Mouse (Mus musculus) forebrain, embryonic 10.5 days (tissue): ENCODE results near the gene Crispld2. TPM values are rescaled to one million over a fixed set of nuclear protein-coding genes. Genes with fewer than 3 reads are reported as not detected.

ENCODE experiments used
- DNase-seq: peaks from one replicate; pipeline ENCODE4 v3.0.0-alpha.2; 2017; ENCODE audit warnings: low spot score; ENCODE audit errors: extremely low spot score
- H3K27ac ChIP-seq: fragments of 300-500 bp; sonication (generic); 2 replicates; pipeline ENCODE4 v1.5.1; 2016; ENCODE audit warnings: mild to moderate bottlenecking
- H3K27me3 ChIP-seq: fragments of 300-500 bp; sonication (generic); 2 replicates; pipeline ENCODE4 v1.6.1; 2016; ENCODE audit warnings: mild to moderate bottlenecking; ENCODE audit not compliant: poor library complexity, severe bottlenecking
- H3K36me3 ChIP-seq: fragments of 300-500 bp; sonication (generic); replicated peaks from 2 replicates; pipeline ENCODE4 v1.6.1; 2016; ENCODE audit warnings: mild to moderate bottlenecking, moderate library complexity
- H3K4me1 ChIP-seq: fragments of 300-500 bp; sonication (generic); 2 replicates; pipeline ENCODE4 v1.6.1; 2016
- H3K4me3 ChIP-seq: fragments of 300-500 bp; sonication (generic); 2 replicates; pipeline ENCODE4 v1.5.1; 2016; ENCODE audit warnings: mild to moderate bottlenecking, moderate library complexity
- H3K9me3 ChIP-seq: fragments of 300-500 bp; sonication (generic); 2 replicates; pipeline ENCODE4 v1.6.1; 2016; ENCODE audit warnings: mild to moderate bottlenecking, moderate library complexity
- WGBS: fragments of 180-500 bp; shearing (Covaris S2); methylation state at CpG from one replicate; pipeline ENCODE4 v1.1.7; 2016; 5-methylcytosine and 5-hydroxymethylcytosine counted together
- polyA plus RNA-seq: library from polyadenylated mRNA; unstranded; fragments of >200 nt; fragmentation: Nextera tagmentation; extraction: Ambion mirVana; gene quantifications from 2 replicates; pipeline ENCODE4 v1.2.1, GENCODE M21; 2016

Crispld2 gene
- polyA plus RNA-seq, 1 experiment from 2014 or later, result 2.5 TPM

GRCm38 (mm10) chr8:119970169-119970568 is 22.1 kb upstream of the Crispld2 start:
- no peak overlapping the region for H3K4me3 ChIP-seq
- no peaks in the 10 kb centered on the region for H3K27me3 ChIP-seq
- H3K4me1 ChIP-seq, result no peaks in the 10 kb centered on the region
- H3K9me3 ChIP-seq, result peaks cover 11% of the 10 kb centered on the region
- no peak overlapping the region for H3K27ac ChIP-seq
- H3K36me3 ChIP-seq, result no peaks in the 10 kb centered on the region
- 84% methylated on average over 9 of the region's 9 CpGs for WGBS
- no peak for DNase-seq

- peaks cover 7% of the 10 kb centered on the region for H3K9me3 ChIP-seq
- H3K4me3 ChIP-seq, result no peak overlapping the region
- H3K27ac ChIP-seq, result no peak overlapping the region
- DNase-seq, result no peak
- no peaks in the 10 kb centered on the region for H3K27me3 ChIP-seq
- WGBS, result 83% methylated on average over 12 of the region's 12 CpGs
- no peaks in the 10 kb centered on the region for H3K4me1 ChIP-seq
- H3K36me3 ChIP-seq, result no peaks in the 10 kb centered on the region
Measured at GRCm38 (mm10) chr8:119972558-119972957, 19.7 kb upstream of the Crispld2 start.

GRCm38 (mm10) chr8:119978770-119979381 is 13.4 kb upstream of the Crispld2 start:
- no peaks in the 10 kb centered on the region for H3K9me3 ChIP-seq
- no peaks in the 10 kb centered on the region for H3K36me3 ChIP-seq
- no peaks in the 10 kb centered on the region for H3K27me3 ChIP-seq
- no peak for DNase-seq
- H3K4me3 ChIP-seq, result no peak overlapping the region
- WGBS, result 77% methylated on average over 11 of the region's 11 CpGs
- 0 out of 2 replicates have a peak, but pooled peaks cover 5% of the 10 kb centered on the region for H3K4me1 ChIP-seq
- H3K27ac ChIP-seq, result no peak overlapping the region

DNA sequence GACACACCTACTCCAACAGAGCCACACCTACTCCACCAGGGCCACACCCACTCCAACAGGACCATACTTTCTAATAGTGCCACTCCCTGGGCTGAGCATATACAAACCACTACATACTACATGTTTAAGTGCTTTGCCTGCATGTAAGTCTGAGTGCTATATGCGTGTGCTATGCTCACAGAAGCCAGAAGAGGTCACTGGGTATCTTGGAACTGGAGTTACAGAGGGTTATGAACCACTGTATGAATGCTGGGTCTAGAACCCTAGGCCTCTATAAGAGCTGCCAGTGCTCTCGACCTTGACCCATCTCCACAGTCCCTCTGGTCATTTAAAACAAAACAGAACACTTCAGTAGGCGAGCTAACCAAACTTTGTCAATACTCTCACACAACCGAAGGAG is 11.0 kb upstream of the Crispld2 start:
- WGBS, result 84% methylated on average over 4 of the region's 4 CpGs
- Histone ChIP-seq H3K27me3 (no peaks in the 10 kb centered on the region), H3K9me3 (no peaks in the 10 kb centered on the region), H3K27ac (no peak overlapping the region), H3K36me3 (no peaks in the 10 kb centered on the region), H3K4me3 (no peak overlapping the region), H3K4me1 (0 out of 2 replicates have a peak, but pooled peaks cover 5% of the 10 kb centered on the region)
- no peak for DNase-seq

DNA sequence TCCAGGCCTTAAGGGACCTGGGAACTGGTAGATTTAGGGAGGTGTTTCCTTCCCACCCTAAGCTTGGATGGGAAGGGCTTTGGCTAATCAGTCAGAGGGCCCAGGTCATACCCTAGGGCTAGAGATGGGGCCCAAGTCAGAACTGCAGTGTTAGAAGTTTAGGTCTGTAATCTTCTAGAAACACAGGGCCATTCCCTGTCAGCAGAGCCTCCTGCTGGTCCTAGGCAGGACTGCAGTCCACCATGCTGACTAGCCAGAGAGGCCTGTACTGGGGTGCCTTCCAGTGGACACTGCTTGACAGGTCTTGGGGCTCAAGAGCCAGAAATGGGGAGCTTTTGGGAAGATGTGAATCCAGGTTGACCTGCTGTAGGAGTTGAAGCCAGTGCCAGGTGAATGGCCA is 8.2 kb upstream of the Crispld2 start:
- Histone ChIP-seq H3K27ac (no peak overlapping the region), H3K27me3 (no peaks in the 10 kb centered on the region), H3K4me3 (no peak overlapping the region), H3K36me3 (no peaks in the 10 kb centered on the region), H3K4me1 (peaks cover 7% of the 10 kb centered on the region; the same call in 1 of the 2 replicates), H3K9me3 (no peaks in the 10 kb centered on the region)
- DNase-seq, result no peak

DNA sequence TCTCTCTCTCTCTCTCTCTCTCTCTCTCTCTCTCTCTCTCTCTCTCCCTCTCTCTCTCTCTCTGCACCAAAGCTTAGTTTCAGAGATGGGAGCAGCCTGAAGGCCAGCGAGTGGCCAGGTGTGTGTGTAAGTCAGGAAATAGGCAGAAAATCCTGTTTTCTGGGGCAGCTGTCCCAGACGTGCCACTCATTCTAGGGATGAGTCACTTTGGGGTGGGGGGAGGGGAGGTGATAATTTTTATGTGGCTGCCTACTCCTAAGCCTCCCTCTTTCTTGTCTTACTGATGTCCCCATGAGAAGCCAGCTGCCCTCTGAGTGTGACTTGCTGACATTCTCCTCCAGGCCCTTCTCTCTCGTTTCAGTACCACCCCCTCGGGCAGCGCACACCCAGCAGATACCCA is 6.1 kb upstream of the Crispld2 start:
- peaks cover 9% of the 10 kb centered on the region for H3K27me3 ChIP-seq
- H3K4me3 ChIP-seq, result no peak overlapping the region
- H3K27ac ChIP-seq, result no peak overlapping the region
- DNase-seq, result no peak
- no peaks in the 10 kb centered on the region for H3K9me3 ChIP-seq
- peaks cover 5% of the 10 kb centered on the region; the same call in 1 of the 2 replicates for H3K4me1 ChIP-seq
- 77% methylated on average over 5 of the region's 5 CpGs for WGBS
- no peaks in the 10 kb centered on the region for H3K36me3 ChIP-seq

DNA sequence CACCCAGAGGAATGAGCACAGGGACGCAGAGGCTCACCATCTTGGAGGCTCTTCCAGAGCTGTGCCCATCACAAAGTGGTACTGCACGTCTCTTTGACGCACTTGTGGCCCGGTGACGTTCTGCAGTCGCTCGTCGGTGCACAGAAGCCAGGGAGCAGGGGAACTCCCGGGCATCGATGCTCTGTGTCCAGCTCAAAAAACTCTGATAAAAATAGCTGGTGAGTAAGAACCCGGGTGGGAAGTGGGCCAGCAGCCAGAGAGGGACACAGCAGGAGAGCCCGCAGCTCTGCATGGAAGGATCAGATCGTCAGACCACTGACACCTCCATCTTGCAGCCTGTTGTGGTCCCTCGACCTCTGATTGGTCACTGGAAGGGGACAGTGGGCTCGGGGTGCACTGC is 4.2 kb upstream of the Crispld2 start:
- Histone ChIP-seq H3K4me1 (peaks cover 19% of the 10 kb centered on the region), H3K9me3 (no peaks in the 10 kb centered on the region), H3K27ac (no peak overlapping the region), H3K36me3 (no peaks in the 10 kb centered on the region), H3K4me3 (no peak overlapping the region), H3K27me3 (peaks cover 28% of the 10 kb centered on the region)
- DNase-seq, result no peak
- 80% methylated on average over 15 of the region's 15 CpGs for WGBS

DNA sequence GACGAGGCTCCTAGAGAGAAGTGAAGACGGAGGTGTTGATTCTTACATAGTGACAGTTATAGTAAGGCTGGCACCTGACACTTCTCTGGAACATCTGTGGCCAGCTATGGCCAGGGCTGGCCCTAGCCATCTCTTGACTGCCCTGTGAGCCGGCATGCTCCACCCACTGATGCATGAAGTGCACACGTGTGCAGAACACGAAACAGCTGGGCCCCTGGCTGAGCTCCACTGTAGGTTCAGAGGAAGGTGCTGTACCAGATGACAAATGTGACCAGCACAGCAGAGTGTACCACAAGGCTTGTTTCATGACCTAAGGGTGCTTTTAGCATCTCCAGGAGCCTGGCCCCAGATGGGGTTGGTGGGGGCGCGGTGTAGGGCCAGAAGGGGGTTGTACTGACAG is 1.9 kb downstream of the Crispld2 start:
- Histone ChIP-seq H3K9me3 (no peaks in the 10 kb centered on the region), H3K4me3 (no peak overlapping the region), H3K4me1 (peaks cover 40% of the 10 kb centered on the region), H3K36me3 (no peaks in the 10 kb centered on the region), H3K27me3 (peaks cover 44% of the 10 kb centered on the region), H3K27ac (no peak overlapping the region)
- no peak for DNase-seq
- WGBS, result 88% methylated on average over 7 of the region's 7 CpGs

GRCm38 (mm10) chr8:119994556-119994955 is 2.3 kb downstream of the Crispld2 start:
- Histone ChIP-seq H3K4me1 (peaks cover 40% of the 10 kb centered on the region), H3K36me3 (no peaks in the 10 kb centered on the region), H3K27me3 (peaks cover 44% of the 10 kb centered on the region), H3K4me3 (no peak overlapping the region), H3K9me3 (no peaks in the 10 kb centered on the region), H3K27ac (no peak overlapping the region)
- no peak for DNase-seq
- 60% methylated on average over 6 of the region's 6 CpGs for WGBS

GRCm38 (mm10) chr8:119997266-119997665 is 5.0 kb downstream of the Crispld2 start:
- Histone ChIP-seq H3K9me3 (no peaks in the 10 kb centered on the region), H3K27me3 (peaks cover 24% of the 10 kb centered on the region), H3K4me1 (peaks cover 36% of the 10 kb centered on the region), H3K36me3 (no peaks in the 10 kb centered on the region), H3K27ac (no peak overlapping the region), H3K4me3 (no peak overlapping the region)
- no peak for DNase-seq
- 90% methylated on average over 4 of the region's 4 CpGs for WGBS

DNA sequence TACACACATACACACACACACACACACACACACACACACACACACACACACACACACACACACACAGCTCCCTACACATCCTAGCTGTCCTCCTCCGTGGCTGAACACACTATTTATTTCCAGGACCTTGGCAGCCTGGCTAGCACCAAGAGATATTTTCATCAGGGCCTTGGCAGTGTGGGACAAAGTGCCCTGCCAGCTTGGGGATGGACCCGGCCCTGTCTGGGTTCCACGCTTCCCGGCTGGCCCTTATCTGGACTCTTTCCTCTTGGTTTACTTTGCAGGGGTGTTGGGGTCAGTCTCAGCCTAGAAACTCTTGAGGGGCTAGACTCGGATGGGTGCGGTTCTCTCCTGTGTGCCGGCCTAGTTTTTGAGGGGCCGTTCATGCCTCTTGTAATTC is 8.2 kb downstream of the Crispld2 start:
- H3K36me3 ChIP-seq, result no peaks in the 10 kb centered on the region
- no peaks in the 10 kb centered on the region for H3K27me3 ChIP-seq
- no peak overlapping the region for H3K4me3 ChIP-seq
- H3K27ac ChIP-seq, result no peak overlapping the region
- 80% methylated on average over 8 of the region's 8 CpGs for WGBS
- H3K9me3 ChIP-seq, result no peaks in the 10 kb centered on the region
- H3K4me1 ChIP-seq, result peaks cover 37% of the 10 kb centered on the region
- no peak for DNase-seq

- no peaks in the 10 kb centered on the region for H3K27me3 ChIP-seq
- no peak for DNase-seq
- H3K36me3 ChIP-seq, result no peaks in the 10 kb centered on the region
- no peak overlapping the region for H3K27ac ChIP-seq
- H3K4me3 ChIP-seq, result no peak overlapping the region
- WGBS, result 80% methylated on average over 7 of the region's 7 CpGs
- H3K4me1 ChIP-seq, result peaks cover 38% of the 10 kb centered on the region
- no peaks in the 10 kb centered on the region for H3K9me3 ChIP-seq
Measured at GRCm38 (mm10) chr8:120001712-120002111, 9.5 kb downstream of the Crispld2 start.

GRCm38 (mm10) chr8:120002348-120002747 is 10.1 kb downstream of the Crispld2 start:
- WGBS, result 66% methylated on average over 9 of the region's 9 CpGs
- no peak for DNase-seq
- Histone ChIP-seq H3K27me3 (peaks cover 4% of the 10 kb centered on the region; the same call in 1 of the 2 replicates), H3K9me3 (no peaks in the 10 kb centered on the region), H3K27ac (0 out of 2 replicates have a peak overlapping the region, but pooled peaks have one; percentile 4), H3K36me3 (no peaks in the 10 kb centered on the region), H3K4me1 (peaks cover 41% of the 10 kb centered on the region), H3K4me3 (no peak overlapping the region)
